Mouse (Mus musculus) left cerebral cortex, postnatal 10 days (tissue): ENCODE results near the gene Chaf1a. TPM values are rescaled to one million over a fixed set of nuclear protein-coding genes. Genes with fewer than 3 reads are reported as not detected.
A peak's percentile ranks its signal among the peaks of the same experiment; 100 is the strongest.
"Not testable (repeated sequence)": the region's sequence is repeated elsewhere in the genome, so short reads cannot be mapped to it uniquely, and the experiment has no call there.

Source experiments
- DNase-seq, 2 experiments: peaks; one replicate each; pipeline ENCODE4 v3.0.0; 2021 to 2022; ENCODE audit warnings: low spot score in 2 of 2, mixed read lengths in 1 of 2; ENCODE audit errors: extremely low spot score in 1 of 2
- intact Hi-C: fragments of 180-260 bp; cut with DNase I; formaldehyde crosslinking; loops from one replicate; pipeline ENCODE4 v1.15.1; 2025
- total RNA-seq, 2 experiments: library from RNA; stranded (reverse); gene quantifications; 2 replicates each; pipeline ENCODE4 v1.2.3; 2021

Gene Chaf1a
- total RNA-seq, 2 experiments from 2014 or later = 5.1 to 5.7 TPM

DNA sequence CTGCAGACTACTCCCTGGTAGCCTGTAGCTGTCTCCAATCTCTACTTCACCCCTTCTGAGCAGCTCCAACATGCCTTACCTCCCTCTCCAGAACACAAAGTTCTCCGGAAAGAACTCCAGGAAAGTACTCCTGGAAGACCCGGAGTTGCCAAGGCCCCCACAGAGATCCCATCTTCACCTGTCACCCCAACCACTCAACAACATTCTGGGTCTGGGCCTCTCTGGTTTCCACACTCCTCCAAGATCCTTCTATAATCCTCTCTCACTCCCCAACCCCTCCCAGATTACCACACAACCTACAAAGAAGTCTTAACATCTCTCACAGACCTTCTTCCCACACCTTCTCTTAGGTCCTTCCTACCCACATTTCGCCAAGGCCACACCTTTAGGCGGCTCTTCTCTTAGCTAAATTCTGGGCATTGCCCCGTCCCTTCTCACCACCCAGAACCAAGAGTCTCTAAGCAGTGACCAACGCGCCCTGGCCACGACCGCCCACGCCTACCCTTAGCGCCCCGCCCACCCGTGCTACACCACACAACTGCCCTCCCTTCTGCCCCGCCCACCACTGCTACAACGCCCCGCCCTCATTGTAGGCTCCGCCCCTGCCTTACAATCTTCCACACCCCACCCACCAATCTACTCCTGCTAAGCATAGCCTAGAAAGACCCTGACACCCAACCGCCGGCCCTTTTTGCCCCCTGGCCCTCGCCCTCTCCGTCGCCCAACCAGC is 34.0 kb downstream of the Chaf1a start:
- intact Hi-C loops = no loop called here

DNA sequence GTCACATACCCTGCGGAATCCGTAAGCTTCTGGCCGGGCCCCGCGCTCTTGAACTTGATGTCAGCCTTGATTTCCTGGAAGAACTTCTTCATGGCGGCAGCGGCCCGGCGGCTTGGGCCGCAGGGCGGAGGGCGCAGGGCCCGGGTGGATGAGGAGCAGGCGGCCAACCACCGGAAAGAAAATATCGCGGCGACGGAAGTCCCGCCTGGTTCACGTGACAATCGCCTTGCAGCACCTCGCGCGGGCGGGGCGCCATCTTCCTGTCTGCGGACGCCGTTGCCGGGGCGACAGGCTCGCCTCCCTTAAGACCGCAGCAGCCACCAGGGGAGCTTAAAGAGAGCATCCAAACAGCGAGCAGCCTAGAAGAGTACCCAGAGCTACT is 34.6 kb downstream of the Chaf1a start, which contains the start of gene Ubxn6:
Gene Ubxn6, minus strand, starts transcription at position 202 of the 382 bp plus-strand sequence.
- intact Hi-C loops = no loop called here
- peak; percentile 96 to 100 for DNase-seq

More for the DNA sequence above, 34.0 kb downstream of the Chaf1a start:
- DNase-seq = peak; percentile 53 to 90

DNA sequence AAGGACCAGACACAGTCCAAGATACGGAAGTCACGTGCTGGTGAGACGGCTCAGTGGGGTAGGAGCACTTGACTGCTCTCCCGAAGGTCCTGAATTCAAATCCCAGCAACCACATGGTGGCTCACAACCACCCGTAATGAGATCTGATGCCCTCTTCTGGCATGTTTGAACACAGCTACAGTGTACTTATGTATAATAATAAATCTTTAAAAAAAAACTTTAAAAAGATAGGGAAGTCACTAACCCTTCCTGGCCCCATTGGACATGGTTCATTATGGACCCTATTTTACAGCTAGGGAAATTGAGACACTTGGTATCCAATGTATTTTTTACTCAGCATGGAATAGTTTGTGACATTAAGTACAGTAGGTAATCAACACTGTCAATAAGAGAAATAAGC is 37.3 kb downstream of the Chaf1a start:
- no peak for DNase-seq
- intact Hi-C loops = no loop called here

DNA sequence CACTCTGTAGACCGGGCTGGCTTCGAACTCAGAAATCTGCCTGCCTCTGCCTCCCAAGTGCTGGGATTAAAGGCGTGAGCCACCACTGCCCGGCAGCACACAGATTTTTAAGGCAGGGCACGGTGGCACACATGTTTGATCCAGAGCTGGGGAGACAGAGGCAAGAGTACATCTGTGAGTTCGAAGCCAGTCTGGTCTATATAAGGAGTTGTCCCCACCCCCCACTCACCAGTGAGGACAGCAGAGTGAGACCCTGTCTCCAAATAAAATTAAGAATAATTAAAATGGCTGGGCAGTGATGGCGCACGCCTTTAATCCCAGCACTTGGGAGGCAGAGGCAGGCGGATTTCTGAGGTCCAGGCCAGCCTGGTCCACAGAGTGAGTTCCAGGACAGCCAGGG is 38.1 kb downstream of the Chaf1a start:
- DNase-seq, intact Hi-C loops: not testable (repeated sequence)

DNA sequence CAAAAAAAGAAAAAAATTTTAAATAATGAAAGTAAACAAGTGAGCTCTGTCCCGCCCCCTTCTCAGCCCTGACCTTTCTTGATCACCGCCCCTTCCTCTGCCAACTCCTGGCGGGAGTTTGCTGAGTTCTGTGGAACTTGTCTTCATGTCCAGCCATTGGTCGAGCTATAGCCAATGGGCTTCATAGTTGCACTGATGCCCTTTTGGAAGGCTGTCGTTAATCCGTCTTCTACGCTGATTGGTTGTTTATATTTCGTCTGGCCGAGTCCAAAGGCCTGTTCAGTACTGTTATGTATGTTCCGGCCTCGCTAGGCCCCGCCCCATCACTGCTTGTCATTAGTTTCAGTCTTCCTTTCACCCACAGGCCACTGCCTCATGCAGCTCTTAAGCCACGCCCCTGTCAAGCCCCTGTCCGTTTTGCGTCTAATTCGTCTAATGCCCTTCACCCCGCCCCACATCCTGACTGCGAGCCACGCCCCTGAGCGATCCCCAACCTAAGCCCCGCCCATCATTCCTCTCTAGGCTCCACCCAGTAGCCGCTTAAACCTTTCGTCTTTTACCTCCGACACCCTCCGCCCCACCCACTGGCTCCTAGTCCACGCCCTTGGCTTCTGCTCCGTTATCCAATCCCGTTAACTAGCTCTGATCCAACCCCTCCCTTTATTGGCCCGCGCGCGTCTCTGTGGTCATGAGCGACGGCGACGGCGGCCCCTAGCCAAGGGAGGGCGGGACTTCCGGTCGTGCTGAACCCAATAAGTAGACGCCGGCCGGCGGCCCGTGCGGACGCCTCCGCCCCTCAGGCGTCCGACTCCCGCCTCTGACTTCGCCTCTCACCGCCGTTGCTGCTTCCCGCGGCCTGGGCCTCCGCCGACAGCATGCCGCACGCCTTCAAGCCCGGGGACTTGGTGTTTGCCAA is 38.9 kb downstream of the Chaf1a start, which contains the start of gene Hdgfl2:
Gene Hdgfl2, plus strand, starts transcription at position 755 of the 916 bp plus-strand sequence.
- peak; percentile 100 for DNase-seq
- intact Hi-C loops = no loop called here

DNA sequence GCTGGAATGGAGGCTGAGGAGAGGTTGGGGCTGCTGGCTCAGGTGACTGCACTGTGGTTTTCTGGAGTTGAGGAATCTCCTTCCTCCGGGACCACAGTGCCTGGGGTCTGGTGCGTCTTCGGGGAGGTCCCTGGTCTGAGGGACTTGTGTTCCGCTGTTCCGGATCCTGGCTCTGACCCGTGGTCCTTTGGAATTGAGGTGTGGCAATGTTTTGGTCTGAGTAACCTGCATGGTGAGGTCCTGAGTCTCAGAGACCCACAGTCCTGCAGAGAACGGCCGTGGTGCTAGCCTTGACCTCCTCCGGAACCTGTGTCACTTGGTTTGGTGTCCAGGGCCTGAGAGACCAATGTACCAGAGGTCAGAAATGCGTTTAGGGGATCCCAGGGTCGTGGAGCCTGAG is 39.7 kb downstream of the Chaf1a start:
- intact Hi-C loops = no loop called here
- DNase-seq = peak in 1 of 2 experiments; percentile 47

DNA sequence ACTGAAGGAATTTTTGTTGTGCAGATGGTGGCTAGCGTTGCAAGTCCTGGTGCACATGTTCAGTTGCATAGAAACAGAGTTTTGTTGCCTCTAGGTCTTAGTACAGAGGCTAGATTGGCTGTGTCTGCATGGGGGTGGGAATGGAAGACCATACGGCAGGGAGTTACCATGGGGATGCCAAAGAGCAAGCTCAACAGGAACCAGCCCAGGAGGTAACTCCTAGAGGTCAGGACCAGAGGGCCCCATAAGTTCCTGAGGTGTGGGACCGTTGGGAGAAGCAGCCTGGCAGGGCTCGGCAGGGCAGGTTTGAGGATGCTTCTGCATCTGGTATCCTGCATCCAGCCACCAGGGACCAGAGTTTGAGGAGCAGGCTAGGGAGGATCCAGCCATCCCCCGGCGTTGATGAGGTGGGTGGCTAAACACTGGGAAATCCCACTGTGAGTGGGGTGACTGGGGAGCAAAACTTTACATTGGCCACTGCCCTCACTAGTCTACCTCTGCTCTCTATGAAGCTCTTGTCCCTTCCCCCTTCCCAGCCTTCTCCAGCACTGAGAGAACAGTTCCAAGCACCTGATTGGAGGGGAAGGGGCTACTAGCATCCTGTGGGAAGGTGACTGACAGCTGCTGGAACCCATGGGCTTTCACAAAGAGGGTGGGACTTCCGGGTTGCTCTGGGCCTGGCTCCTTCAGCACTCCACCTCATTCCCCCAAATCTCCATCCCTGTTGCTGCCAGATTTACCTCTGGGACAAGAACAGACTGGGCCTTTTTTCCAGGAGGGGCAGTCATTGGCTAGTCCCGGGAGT is 40.7 kb downstream of the Chaf1a start:
- intact Hi-C loops = no loop called here
- peak; percentile 71 to 79 for DNase-seq

DNA sequence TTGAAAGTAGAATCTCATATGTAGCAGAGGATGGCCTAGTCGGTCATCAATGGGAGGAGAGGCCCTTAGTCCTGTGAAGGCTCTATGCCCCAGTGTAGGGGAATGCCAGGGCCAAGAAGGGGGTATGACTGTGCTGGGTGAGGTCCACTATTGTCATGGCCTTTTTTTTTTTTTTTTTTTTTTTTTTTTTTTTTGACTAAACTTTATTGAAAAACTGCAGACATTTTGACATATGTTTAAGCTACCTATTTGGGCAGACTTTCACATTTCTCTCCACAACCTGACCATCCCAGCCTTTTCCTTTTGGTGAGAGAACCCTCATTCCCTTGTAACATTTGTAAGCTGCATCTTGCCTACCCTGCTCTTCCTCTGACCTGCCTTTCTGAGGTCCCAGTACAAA is 52.1 kb downstream of the Chaf1a start:
- intact Hi-C loops = no loop called here
- DNase-seq = no peak

DNA sequence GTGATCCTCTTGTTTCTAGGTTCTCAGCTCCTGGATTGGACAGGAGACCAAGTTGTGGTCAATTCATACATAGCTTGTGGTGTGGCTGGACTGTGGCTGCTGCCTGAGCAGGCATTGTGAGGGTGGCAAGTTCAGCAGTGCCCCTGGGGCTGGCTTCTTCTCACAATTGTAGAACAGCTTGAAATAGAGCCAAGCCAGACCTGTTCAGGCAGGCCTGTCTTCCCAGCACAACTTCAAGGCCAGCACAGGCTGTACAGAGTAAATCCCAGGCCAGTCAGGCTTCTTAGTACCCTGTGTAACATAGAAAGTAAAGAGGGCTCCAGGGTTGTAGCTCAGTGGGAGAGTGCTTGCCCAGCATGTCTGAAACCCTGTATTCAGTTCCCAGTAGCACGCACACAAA is 52.6 kb downstream of the Chaf1a start:
- no peak for DNase-seq
- intact Hi-C loops = no loop called here

DNA sequence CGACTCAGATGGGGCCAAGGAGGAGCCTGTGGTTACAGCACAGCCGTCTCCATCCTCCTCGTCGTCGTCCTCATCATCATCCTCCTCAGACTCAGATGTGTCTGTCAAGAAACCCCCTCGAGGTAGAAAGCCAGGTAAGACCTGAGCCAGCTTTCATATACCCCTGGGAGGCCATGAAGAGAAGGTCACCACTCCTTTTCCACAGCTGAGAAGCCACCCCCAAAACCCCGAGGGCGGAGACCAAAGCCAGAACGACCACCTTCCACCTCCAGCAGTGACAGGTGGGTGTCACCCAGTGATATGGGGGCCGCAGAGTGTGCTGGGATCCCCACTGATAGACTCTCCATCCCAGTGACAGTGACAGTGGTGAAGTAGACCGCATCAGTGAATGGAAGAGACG is 56.6 kb downstream of the Chaf1a start:
- intact Hi-C loops = no loop called here
- DNase-seq = no peak

DNA sequence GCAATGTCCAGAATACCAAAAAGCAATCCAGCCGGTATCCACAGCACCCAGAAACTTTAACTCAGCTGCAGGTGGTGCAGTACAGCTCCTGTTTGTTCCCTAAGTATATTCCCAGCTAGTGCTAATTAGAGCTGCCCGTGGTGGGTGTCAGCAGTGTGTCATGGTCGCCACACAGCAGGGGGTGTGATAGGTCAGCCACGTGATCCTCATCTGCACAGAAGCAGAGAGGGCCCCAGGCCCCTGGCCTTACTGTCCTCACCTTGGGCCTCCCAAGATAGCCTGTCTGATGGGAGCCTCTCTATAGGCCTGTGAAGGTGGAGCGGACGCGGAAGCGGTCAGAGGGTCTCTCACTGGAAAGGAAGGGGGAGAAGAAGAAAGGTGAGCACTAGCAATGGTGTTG is 57.9 kb downstream of the Chaf1a start:
- no peak for DNase-seq
- intact Hi-C loops = no loop called here

DNA sequence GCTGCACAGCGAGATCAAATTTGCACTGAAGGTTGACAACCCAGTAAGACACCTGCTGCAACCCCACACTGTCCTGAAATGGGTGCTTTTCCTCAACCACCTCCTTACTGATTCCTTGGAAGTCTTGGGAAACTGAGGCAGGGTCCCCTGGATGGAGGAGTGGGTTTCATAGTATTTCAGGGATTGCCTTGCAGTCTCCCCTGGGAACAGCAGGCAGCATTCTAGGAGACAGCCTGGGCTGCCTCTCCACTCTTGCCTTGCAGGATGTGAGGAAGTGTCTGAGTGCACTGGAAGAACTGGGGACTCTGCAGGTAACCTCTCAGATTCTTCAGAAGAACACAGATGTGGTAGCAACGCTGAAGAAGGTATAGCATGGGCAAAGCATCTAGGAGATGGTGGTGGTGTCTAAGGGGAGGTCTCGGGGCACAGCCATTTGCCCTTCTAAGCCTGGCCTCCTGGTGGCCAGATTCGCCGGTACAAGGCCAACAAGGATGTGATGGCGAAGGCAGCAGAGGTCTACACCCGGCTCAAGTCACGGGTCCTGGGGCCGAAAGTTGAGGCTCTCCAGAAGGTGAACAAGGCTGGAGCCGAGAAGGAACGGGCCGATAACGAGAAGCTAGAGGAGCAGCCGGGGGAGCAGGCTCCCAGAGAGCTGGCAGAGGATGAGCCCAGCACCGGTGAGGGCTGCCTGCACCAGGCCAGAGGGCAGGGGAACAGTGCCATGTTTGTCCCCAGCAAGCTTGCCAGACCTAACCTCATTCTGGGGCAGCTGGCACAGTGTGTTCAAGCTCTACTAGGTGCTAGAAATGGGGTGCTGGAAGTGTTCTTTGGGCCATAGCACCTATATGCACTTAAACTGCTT is 58.7 kb downstream of the Chaf1a start:
- DNase-seq = no peak
- intact Hi-C loops = no loop called here

DNA sequence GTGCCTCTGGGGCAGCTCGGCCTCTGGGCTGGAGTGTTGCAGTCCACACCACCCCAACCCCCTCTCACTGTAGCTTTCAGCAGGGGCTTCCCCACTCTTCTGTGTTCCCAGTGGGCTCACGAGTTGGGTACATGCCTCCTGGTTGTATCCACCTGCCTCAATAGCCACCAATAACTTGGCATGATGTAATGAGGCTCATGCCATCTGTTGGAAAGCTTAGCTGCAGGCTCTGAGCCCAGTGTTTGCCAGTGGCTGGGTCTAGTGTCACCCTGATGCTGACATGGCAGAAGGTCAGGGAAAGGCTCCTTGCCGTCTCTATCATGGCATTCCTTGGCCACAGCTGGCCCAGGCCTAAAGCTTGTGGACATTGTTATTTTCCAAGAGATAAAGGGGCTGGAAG is 60.6 kb downstream of the Chaf1a start:
- intact Hi-C loops = no loop called here
- DNase-seq = no peak

DNA sequence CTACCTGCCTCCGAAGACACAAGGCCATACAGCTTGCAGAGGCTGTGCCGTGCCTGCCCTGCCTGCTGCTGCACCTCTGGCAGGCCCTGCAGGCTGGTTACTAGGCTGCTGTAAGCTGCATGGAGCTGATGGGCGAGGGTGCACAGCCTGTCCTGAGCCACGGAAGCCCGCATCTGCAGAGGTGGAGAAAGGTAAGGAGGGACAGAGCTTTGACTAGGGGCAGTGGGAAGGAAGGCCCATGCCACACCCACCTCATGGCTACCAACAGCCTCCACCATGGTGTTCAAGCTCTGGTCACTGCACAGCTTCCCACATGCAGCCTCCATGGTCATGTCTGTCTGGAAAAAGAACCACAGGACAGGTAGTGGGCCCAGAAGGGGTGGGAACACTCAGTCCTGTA is 61.9 kb downstream of the Chaf1a start:
- intact Hi-C loops = no loop called here
- no peak for DNase-seq

DNA sequence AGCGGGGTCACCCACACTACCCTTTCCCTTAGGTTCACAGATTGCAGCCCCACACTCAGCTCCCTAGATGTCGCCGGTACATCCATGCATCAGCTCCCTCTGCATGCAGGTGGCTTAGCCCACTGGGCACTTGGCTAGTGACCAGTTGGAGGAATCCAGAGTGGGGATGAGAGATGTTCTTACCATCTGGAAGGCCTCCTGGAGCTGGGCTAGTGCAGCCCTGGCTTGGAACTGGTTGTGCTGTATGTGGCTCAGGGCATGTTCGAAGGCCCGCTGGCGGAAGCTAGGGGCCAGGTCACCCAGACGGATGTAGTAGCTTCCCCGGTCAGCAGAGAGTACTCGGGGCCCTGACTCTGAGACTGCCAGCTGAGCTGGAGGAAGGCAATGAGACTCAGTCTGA is 62.7 kb downstream of the Chaf1a start:
- DNase-seq = no peak
- intact Hi-C loops = no loop called here

DNA sequence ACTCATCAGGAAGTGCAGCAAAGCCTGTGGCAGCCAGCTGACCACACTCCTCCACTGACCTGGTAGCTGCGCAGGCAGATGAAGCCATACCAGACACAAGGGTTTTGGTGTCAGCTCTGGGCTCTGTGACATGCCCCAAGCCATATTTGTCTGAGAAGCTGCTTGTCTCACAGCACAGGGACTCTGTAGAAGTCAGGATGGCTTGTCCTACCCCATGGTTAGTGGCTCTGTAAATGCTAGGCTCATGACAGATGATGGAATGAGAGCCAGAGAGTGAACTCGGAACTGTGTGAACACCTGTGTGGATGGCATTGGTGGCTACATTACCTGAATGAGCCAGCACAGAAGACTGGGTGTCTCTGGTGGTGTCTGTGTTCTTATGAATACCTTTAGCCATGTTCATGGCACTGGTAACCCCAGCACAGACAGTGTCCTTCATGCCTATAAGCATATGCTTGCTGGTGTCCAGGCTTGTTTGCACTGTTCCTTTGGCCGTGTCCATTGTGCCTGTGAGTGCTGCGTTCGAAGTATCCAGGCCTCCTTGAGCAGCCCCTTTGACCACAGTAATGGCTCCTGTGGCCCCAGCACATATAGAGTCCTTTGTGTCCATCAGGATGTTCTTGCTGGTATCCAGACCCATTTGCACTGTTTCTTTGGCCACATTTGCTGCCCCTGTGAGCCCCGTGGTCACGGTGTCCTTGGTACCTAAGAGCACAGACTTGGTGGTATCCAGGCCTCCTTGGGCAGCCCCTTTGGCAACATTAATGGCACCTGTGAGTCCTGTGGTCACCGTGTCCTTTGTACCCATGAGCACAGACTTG is 63.4 kb downstream of the Chaf1a start:
- DNase-seq = no peak
- intact Hi-C loops = no loop called here

DNA sequence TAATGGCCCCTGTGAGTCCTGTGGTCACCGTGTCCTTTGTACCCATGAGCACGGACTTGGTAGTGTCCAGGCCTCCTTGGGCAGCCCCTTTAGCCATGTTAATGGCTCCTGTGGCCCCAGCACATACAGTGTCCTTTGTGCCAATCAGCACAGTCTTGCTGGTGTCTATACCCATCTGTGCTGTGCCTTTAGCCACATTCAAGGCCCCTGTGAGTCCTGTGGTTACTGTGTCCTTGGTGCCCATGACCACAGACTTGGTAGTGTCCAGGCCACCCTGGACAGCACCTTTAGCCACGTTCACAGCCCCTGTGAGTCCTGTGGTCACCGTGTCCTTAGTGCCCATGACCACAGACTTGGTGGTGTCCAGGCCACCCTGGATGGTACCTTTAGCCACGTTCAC is 64.6 kb downstream of the Chaf1a start:
- DNase-seq, intact Hi-C loops: not testable (repeated sequence)
